Mouse (Mus musculus): Measurements from ENCODE around the gene Stim2. TPM values are rescaled to one million over a fixed set of nuclear protein-coding genes. Genes with fewer than 3 reads are reported as not detected.

Gene Stim2
- polyA plus RNA-seq, 2 experiments from 2014 or later = 20.9 to 27.9 TPM

DNA sequence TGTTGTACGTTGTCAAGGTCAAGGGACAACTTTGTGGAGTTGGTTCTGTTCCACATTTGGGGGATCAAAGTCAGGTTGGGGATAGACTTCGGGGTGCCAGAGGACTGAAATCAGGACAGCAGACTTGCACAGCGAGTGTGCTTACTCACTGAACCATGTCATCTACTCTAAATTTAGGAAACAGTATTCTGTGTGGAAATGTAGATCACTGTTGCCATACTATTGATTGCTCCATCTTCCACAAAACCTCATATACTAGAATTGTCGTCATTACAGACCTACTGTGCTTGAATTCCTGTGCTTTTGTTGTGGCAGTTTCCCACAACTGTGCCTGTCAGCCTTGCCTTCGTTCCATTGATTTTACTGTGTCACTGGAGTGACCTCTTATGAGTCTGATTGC lies 51.6 kb downstream of the Stim2 start:
- ATAC-seq = no peak

- no peak for ATAC-seq
Measured at GRCm38 (mm10) chr5:54051056-54051455, 52.8 kb downstream of the Stim2 start.

DNA sequence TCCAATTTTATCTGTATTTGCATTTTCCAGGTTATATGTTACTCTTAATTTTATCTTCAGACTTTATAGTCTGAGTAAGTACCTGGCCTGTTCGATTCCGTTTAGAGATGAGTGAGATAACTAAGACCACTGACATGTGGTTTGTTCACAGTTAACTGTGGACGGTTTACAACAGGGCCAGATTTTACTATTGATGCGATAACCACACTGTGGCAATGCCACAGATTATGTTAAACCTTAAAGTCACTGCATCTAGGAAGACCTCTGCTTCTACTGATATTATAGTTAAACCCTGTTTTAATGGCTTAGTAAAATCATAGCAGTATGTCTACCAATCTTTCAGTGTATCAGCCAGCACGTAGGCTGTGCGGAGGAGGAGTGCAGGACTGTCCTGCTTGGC lies 53.9 kb downstream of the Stim2 start:
- ATAC-seq = no peak

DNA sequence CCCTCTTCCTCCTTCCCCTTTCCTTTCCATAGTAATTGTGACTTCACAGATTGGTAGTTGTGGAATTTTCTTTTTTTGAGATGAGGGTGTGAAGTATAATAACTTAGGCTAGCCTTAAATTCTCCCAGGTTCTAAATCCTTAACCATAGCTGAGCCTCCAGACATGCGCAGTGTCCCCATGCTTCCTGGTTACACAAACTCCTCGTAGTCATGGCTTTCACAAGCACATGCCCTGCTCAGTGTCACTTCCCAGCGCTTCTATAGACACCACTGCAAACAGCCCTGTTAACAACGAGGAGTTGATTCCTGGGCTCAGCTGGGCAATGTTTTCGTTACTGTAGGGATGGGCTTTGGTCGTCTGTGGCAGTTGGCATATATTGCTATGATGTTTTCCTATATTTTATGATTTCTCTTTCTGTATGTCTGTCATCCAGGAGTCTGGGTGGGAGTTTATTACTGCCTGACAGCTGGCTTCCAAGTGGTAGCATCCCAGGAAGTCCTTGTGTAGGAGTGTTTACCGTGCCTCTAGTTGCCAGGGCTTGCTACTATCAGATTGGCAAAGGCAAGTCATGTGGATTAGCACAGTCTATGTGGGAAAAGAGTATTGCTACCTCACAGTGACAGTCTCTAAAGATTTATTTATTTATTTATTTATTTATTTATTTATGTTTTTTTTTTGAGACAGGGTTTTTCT lies 55.5 kb downstream of the Stim2 start:
- no peak for ATAC-seq

DNA sequence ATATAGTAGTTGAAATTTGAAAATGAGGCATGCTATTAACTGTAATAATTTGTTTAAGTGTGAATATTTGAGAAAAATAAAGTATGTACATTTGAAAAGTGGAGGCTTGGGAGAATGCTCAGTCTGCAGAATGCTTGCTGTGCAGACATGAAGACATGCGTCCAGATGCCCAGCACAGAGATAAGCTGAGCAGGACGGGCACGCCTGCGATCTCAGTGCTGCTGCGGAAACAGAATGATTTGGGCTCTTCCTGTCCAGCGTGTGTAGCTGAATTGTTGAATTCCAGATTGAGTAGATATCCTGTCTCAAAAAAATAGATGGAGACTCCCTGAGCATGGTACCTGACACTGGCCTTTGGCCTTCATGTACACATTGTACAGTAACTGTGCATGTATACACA lies 58.0 kb downstream of the Stim2 start:
- ATAC-seq = no peak

DNA sequence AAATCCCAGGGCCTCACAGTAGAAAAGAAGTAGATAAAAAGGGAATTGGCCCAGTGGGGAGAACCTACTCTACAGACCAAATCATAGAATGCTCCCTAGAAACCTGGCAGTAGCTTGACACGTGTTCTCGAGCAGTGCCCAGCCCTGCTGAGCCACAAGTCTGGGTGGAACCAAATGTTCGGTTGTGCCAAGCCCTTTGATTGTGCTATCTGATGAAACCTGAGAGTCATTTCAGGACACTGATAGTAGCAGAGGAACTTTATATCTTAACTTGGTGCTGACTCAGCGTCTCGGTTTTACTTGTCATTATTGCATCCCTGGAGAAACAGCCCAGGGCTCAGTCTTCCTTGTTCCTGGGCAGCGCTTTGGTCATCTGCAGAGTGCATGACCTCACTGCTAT lies 61.7 kb downstream of the Stim2 start:
- ATAC-seq = peak; percentile 65

DNA sequence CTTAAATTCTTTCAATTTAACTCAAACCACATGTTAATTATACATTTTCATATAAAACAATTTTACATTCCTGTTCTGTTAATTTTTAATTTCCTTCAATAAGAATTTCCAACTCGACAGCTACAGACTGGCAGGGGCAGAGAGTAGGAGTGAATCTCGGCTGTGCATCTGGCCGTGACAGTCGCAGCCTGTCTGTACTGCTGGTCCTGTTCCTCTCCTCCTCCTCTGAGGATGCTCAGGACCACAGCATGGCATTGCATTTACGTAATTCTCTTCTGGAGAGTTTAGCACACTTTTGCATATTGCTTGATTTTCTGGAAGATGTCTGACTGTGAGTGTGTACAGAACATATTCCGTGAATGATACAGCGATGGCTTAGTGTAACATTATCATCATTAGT lies 63.8 kb downstream of the Stim2 start:
- ATAC-seq = no peak

- ATAC-seq = peak; percentile 65
Measured at GRCm38 (mm10) chr5:54067591-54067990, 69.3 kb downstream of the Stim2 start.

DNA sequence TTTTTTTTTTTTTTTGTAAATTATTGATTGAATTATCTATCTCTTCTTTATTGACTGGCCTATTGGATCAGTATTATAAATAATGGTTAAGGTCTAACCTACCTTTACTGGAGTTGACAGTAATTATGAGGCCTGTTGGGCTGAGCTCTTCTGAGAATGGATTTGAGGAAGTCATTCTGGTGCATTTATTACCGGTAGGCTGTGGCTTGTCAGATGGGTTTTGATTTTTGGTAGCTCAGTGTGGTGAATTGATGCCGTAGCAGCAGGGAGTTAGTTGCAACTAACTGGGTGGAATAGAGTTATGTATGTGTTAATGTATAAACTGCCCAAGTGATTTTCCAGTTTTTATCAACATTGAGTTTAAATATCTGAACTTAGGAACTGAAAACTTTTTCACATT lies 72.2 kb downstream of the Stim2 start:
- no peak for ATAC-seq

DNA sequence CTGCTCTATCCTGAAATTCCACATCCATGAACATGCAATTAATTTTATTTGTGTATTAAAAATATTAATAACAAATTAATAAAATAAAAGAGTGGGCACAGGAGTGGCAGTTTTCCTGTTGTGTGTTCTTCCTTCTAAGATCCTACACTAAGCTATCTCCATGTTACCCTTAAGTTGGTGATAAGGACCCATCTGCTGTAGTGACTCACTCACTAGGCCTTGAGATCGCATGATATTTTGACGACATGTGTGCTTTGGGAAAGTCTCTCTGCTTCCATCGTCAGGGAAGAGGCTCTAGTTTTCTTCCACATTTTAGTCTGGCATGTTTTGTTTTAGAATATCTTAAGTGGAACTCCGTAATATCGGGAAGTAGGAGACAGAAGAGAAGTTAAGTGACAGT lies 73.0 kb downstream of the Stim2 start:
- ATAC-seq = no peak

DNA sequence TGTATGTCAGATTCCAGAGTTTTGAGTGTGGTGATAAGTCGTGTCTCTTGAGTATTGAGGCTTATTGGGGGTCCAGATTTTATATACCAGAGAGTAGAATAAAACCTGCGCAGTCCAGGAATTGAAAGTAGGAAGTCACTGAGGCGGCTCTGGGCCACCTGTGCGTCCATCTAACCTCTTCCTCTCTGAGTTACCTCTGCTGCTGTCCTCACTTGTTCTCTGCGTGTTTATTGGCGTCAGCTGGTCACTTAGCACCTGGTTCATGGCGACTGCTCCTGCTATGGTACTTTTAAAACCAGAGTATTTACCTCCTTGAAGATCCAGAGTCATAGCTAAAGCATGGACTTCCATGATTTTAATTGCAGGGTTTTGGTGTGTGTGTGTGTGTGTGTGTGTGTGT lies 73.4 kb downstream of the Stim2 start:
- ATAC-seq = no peak

- ATAC-seq = no peak
Measured at GRCm38 (mm10) chr5:54073291-54073690, 75.0 kb downstream of the Stim2 start.

DNA sequence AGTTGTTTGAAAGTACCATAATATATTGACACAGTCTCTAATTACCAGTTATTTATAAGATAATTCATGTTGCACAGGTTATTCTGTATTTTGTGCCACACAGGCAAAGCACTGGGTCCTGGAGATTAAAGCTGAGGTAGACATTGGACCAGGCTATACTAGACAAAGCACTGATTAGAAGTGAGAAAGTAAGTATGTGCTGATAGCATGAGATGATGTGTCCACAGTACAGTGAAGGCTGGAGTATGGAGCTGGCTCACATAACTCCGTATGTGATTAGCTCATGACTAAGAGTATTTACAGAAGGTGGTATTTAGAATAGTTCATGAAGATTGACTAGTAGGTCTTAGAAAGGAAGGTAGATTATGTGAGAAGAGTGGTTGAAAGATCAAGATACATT lies 81.7 kb downstream of the Stim2 start:
- no peak for ATAC-seq

GRCm38 (mm10) chr5:54087912-54088311 lies 89.6 kb downstream of the Stim2 start:
- no peak for ATAC-seq

GRCm38 (mm10) chr5:54098219-54098618 lies 99.9 kb downstream of the Stim2 start:
- ATAC-seq = peak; percentile 21

- ATAC-seq = peak; percentile 38
Measured at GRCm38 (mm10) chr5:54100916-54101315, 102.6 kb downstream of the Stim2 start.

DNA sequence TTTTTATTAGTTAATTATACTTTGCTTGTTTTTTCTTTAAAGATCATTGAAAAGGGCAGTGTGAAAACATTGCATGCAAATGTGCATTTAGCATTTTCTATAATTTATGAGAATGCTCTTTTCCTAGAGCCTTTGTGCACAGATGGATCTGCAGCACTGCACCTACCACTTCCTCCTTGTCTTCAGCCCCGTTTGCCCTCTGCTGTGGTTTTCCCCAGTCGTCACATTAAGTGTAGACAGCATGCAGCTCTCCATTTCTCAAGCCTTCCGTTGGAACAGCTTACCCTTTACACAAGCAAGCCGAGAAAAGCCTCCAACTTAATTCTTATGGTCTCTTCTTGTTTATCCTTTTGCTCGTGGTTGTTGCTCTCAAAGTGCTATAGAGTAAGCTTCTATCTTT lies 103.0 kb downstream of the Stim2 start:
- peak; percentile 83 for ATAC-seq

DNA sequence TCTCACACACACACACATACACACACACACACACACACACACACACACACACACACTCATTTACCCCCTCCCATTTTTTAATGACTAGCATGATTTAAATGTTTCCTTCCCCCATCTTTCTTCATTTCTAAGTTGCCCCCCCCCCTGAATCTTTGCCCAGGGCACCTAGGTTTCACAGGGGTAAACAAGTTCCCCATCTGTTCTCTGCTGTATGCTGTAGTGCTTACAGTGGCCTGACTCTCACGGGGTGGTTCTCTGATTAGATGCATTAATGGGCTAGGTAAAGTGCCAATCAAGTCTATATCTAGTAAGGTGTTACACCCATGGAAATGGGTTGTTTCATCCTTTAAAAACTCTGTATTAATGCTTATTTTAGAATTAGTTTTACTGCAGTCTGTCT lies 103.7 kb downstream of the Stim2 start:
- no peak for ATAC-seq

DNA sequence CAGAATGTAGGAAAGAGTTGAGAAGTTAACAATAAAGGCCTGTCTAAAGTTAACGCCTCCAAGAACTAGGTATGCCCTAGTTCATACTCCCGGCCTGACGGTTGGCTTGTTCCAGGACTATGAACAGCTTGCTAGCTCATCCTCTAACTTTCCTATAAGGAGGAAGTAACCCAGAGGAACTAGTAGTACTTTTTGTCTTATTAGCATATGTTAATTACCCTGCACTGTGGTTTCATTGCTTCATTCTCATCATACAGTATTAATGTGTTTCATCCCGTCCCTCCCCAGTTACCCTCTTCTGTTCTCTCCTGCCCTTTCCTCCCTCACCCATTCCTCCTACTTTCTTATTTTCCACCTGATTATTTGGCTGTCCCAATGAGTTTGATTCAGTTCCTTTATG lies 108.4 kb downstream of the Stim2 start:
- ATAC-seq = no peak

DNA sequence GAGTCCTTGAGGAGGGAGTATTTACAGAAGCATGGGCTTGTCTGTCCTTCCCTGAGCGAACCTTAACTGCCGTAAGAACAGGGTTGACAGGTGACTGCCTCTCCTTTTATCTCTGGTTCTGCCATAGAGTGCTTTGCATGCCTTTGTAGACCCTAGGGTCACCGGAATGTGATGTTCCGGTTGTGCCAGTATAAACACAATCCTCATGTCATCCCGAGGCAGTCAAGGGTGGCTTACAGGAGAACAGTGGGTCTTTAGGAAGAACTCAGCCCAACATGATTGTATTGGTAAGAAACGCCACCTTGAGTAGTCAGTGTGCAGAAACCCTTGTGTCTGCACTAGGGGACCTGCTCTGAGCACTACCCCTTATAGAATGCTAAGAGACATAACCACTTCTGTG lies 108.8 kb downstream of the Stim2 start:
- no peak for ATAC-seq

- no peak for ATAC-seq
Measured at GRCm38 (mm10) chr5:54109096-54109495, 110.8 kb downstream of the Stim2 start.

GRCm38 (mm10) chr5:54110789-54111188 lies 112.5 kb downstream of the Stim2 start:
- no peak for ATAC-seq

DNA sequence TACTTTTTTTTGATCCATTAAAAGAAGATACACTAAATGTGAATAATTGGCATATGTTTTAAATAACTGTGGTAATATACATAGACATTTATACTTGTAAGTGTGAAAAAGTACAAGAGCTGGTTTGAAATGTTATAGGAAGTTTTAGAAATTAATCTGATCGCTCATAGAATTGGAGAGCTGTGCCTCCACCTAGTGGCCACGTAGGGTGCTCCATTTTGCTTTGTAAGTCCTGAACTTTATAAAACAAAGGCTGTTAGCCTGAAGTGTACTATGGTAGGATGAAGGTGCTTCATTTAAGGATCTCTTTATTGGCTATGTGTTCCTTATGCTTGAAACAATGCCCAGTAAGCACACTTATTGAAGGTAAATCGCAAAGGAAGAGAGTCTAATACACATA lies 115.0 kb downstream of the Stim2 start:
- peak; percentile 85 for ATAC-seq

GRCm38 (mm10) chr5:54116538-54116937 lies 118.2 kb downstream of the Stim2 start:
- no peak for ATAC-seq
